Mouse (Mus musculus): ENCODE results near the gene Ankrd35. TPM values are rescaled to one million over a fixed set of nuclear protein-coding genes. Genes with fewer than 3 reads are reported as not detected.
"Not testable (repeated sequence)": the region's sequence is repeated elsewhere in the genome, so short reads cannot be mapped to it uniquely, and the experiment has no call there.

Gene Ankrd35
- polyA plus RNA-seq, 1 experiment from 2014 or later: 0.37 TPM

DNA sequence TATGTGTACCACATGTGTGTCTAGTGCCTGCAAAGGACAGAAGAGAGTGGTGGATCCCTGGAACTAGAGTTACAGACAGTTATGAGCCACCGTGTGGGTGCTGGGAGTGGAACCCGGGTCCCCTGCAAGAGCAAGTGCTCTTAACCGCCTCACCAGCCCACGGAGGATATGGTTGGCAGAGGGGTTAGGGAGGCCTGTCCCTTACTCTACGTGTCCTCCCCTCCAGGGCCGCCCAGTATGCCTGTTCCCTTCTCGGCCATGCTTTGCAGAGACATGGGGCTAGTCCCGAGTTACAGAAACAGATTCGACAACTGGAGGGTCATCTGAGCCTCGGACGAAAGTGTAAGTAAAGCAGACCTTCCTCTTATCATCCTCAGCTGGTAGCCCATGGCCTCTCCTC is 33.5 kb upstream of the Ankrd35 start:
- peak overlapping the region; percentile 86 for H3K4me2 ChIP-seq (ENCODE audit: low read depth, low read length, severe bottlenecking)
- H3K4me1 ChIP-seq (replicated peaks; ENCODE audit: control insufficient read depth, insufficient read depth, low read length): peaks cover 3% of the 10 kb centered on the region; the same call in 1 of the 2 replicates
- H3K27ac ChIP-seq (ENCODE audit: low read depth, low read length): no peak overlapping the region
- DNase-seq (ENCODE audit: low spot score): peak; percentile 57
- H3K9me3 ChIP-seq (ENCODE audit: control insufficient read depth, low read length): no peaks in the 10 kb centered on the region
- WGBS: 73% methylated on average over 11 of the region's 11 CpGs
- no peaks in the 10 kb centered on the region for H3K27me3 ChIP-seq (ENCODE audit: control insufficient read depth, insufficient read depth, low read length)
- no peak for ATAC-seq (replicated peaks; ENCODE audit: low FRiP score)
- H3K9ac ChIP-seq (ENCODE audit: low read length): peak overlapping the region; percentile 97; the same call in 1 of the 2 replicates
- peak overlapping the region; percentile 88 for H3K4me3 ChIP-seq (ENCODE audit: low read depth, low read length)
- peaks cover 2% of the 10 kb centered on the region; the same call in 1 of the 2 replicates for H3K36me3 ChIP-seq (ENCODE audit: control insufficient read depth, insufficient read depth, low read length)

DNA sequence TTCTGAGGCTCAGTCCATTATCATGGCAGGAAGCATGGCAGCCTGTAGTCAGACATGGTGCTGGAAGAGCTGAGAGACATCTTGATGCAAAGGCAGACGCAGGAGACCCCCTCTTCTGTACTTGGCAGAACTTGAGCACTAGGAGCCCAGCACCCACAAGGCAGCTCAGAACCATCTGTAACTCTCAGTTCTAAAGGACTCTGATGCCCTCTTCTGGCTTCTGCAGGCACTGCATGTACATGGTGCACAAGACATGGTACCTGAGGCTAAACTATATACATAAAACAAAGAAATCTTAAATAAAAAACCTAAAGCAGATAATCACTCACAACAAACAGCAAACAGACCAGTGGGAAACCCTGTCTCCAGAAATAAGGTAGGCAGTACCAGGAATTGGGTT is 30.7 kb upstream of the Ankrd35 start:
- peak; percentile 72 for DNase-seq (ENCODE audit: low spot score)
- Histone ChIP-seq H3K27me3 (ENCODE audit: control insufficient read depth, insufficient read depth, low read length) (no peaks in the 10 kb centered on the region), H3K9me3 (ENCODE audit: control insufficient read depth, low read length) (no peaks in the 10 kb centered on the region), H3K4me2 (ENCODE audit: low read depth, low read length, severe bottlenecking) (no peak overlapping the region), H3K4me1 (replicated peaks; ENCODE audit: control insufficient read depth, insufficient read depth, low read length) (peaks cover 3% of the 10 kb centered on the region; the same call in 1 of the 2 replicates), H3K4me3 (ENCODE audit: low read depth, low read length) (no peak overlapping the region), H3K36me3 (ENCODE audit: control insufficient read depth, insufficient read depth, low read length) (0 out of 2 replicates have a peak, but pooled peaks cover 2% of the 10 kb centered on the region), H3K27ac (ENCODE audit: low read depth, low read length) (no peak overlapping the region), H3K9ac (ENCODE audit: low read length) (no peak overlapping the region)
- no peak for ATAC-seq (replicated peaks; ENCODE audit: low FRiP score)
- WGBS: 68% methylated on average over 1 of the region's 1 CpGs

DNA sequence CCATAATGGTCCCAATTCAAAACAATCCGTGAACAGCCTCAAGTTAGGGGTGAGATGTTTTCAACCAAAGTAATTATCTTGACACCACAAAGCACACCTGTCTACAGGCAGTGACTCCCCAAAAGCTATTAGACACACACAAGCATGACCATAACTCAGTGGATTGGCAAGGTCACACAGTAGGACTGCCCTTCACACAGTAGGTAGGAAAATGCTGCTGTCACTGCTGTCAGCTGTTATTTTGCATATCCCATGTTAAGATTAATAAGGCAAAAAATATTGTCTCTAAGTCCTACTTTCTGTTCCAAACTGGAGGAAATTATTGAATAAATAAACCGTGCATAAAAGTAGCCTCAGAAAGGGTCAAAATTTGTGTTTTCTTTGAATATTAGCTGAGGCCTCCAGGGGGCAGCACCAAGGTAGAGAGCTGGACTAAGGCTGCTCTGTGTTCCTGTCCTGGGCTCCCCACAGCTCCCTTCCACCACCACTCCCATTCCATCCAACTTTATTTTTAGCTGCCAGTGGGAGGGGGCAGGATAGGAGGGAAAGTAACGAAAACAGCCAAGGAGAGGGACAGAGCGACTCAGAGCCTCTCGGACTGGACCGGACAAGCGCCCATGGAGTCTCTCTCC is 24.8 kb upstream of the Ankrd35 start, which contains the start of gene Itga10:
Gene Itga10, plus strand, starts transcription at position 567 of the 632 bp plus-strand sequence.
- Histone ChIP-seq H3K4me2 (ENCODE audit: low read depth, low read length, severe bottlenecking) (no peak within 1 kb of the TSS), H3K9ac (ENCODE audit: low read length) (no peak within 1 kb of the TSS), H3K36me3 (ENCODE audit: control insufficient read depth, insufficient read depth, low read length) (no peaks in the 10 kb centered on the region), H3K4me3 (ENCODE audit: low read depth, low read length) (no peak within 1 kb of the TSS), H3K4me1 (replicated peaks; ENCODE audit: control insufficient read depth, insufficient read depth, low read length) (no peaks in the 10 kb centered on the region), H3K9me3 (ENCODE audit: control insufficient read depth, low read length) (no peaks in the 10 kb centered on the region), H3K27me3 (ENCODE audit: control insufficient read depth, insufficient read depth, low read length) (no peaks in the 10 kb centered on the region), H3K27ac (ENCODE audit: low read depth, low read length) (no peak within 1 kb of the TSS)
- peak; percentile 63 for DNase-seq (ENCODE audit: low spot score)
- WGBS: 68% methylated on average over 7 of the region's 7 CpGs
- ATAC-seq (replicated peaks; ENCODE audit: low FRiP score): no peak

DNA sequence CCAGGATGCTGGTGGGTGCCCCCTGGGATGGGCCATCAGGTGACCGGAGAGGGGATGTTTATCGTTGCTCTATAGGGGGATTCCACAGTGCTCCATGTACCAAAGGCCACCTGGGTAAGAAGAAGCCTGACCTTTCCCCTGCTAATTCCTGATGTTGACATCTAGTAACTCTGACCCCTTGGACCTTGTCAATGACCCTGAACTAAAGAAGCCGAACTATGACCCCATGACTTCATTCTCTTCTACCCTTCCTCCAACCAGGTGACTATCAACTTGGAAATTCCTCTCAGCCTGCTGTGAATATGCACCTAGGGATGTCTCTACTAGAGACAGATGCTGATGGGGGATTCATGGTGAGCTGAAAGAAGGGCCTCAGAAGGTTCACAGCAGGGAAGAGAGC is 22.6 kb upstream of the Ankrd35 start:
- Histone ChIP-seq H3K4me3 (ENCODE audit: low read depth, low read length) (no peak overlapping the region), H3K27me3 (ENCODE audit: control insufficient read depth, insufficient read depth, low read length) (no peaks in the 10 kb centered on the region), H3K4me1 (replicated peaks; ENCODE audit: control insufficient read depth, insufficient read depth, low read length) (no peaks in the 10 kb centered on the region), H3K36me3 (ENCODE audit: control insufficient read depth, insufficient read depth, low read length) (no peaks in the 10 kb centered on the region), H3K9me3 (ENCODE audit: control insufficient read depth, low read length) (no peaks in the 10 kb centered on the region), H3K4me2 (ENCODE audit: low read depth, low read length, severe bottlenecking) (no peak overlapping the region), H3K9ac (ENCODE audit: low read length) (no peak overlapping the region), H3K27ac (ENCODE audit: low read depth, low read length) (no peak overlapping the region)
- no peak for ATAC-seq (replicated peaks; ENCODE audit: low FRiP score)
- no peak for DNase-seq (ENCODE audit: low spot score)
- 80% methylated on average over 3 of the region's 3 CpGs for WGBS

DNA sequence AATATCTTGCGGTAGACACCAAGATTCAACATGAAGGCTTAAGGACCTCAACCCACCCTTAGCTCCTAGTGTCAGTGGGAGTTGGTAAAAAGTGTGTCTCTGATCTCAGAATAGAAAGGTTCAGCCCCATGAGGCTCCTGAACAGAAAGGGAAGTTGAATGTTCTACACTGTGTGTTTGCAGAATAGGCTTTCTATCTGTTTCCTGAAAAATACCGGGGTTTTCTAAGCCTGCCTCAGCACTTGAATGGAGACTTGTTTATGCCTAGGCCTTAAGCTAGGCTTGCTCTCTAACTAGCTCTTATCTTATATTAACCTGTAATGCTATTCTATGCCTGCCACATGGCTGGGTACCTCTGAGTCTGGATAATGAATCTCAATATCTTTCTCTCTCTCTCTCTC is 9.0 kb upstream of the Ankrd35 start:
- H3K27ac ChIP-seq (ENCODE audit: low read depth, low read length): no peak overlapping the region
- no peaks in the 10 kb centered on the region for H3K9me3 ChIP-seq (ENCODE audit: control insufficient read depth, low read length)
- H3K9ac ChIP-seq (ENCODE audit: low read length): no peak overlapping the region
- H3K27me3 ChIP-seq (ENCODE audit: control insufficient read depth, insufficient read depth, low read length): no peaks in the 10 kb centered on the region
- ATAC-seq (replicated peaks; ENCODE audit: low FRiP score) (no peak), DNase-seq (ENCODE audit: low spot score) (no peak)
- WGBS: 89% methylated on average over 2 of the region's 2 CpGs
- H3K4me3 ChIP-seq (ENCODE audit: low read depth, low read length): no peak overlapping the region
- H3K36me3 ChIP-seq (ENCODE audit: control insufficient read depth, insufficient read depth, low read length): no peaks in the 10 kb centered on the region
- H3K4me1 ChIP-seq (replicated peaks; ENCODE audit: control insufficient read depth, insufficient read depth, low read length): no peaks in the 10 kb centered on the region
- H3K4me2 ChIP-seq (ENCODE audit: low read depth, low read length, severe bottlenecking): no peak overlapping the region

- Histone ChIP-seq H3K4me3 (ENCODE audit: low read depth, low read length) (no peak overlapping the region), H3K9ac (ENCODE audit: low read length) (peak overlapping the region; percentile 40; the same call in 1 of the 2 replicates), H3K4me1 (replicated peaks; ENCODE audit: control insufficient read depth, insufficient read depth, low read length) (no peaks in the 10 kb centered on the region), H3K36me3 (ENCODE audit: control insufficient read depth, insufficient read depth, low read length) (no peaks in the 10 kb centered on the region), H3K27me3 (ENCODE audit: control insufficient read depth, insufficient read depth, low read length) (no peaks in the 10 kb centered on the region), H3K9me3 (ENCODE audit: control insufficient read depth, low read length) (no peaks in the 10 kb centered on the region), H3K27ac (ENCODE audit: low read depth, low read length) (no peak overlapping the region), H3K4me2 (ENCODE audit: low read depth, low read length, severe bottlenecking) (peak overlapping the region; percentile 49; the same call in 1 of the 2 replicates)
- no peak for ATAC-seq (replicated peaks; ENCODE audit: low FRiP score)
- 43% methylated on average over 8 of the region's 8 CpGs for WGBS
- DNase-seq (ENCODE audit: low spot score): no peak
Measured at GRCm38 (mm10) chr3:96662731-96663316, 7.1 kb upstream of the Ankrd35 start.

DNA sequence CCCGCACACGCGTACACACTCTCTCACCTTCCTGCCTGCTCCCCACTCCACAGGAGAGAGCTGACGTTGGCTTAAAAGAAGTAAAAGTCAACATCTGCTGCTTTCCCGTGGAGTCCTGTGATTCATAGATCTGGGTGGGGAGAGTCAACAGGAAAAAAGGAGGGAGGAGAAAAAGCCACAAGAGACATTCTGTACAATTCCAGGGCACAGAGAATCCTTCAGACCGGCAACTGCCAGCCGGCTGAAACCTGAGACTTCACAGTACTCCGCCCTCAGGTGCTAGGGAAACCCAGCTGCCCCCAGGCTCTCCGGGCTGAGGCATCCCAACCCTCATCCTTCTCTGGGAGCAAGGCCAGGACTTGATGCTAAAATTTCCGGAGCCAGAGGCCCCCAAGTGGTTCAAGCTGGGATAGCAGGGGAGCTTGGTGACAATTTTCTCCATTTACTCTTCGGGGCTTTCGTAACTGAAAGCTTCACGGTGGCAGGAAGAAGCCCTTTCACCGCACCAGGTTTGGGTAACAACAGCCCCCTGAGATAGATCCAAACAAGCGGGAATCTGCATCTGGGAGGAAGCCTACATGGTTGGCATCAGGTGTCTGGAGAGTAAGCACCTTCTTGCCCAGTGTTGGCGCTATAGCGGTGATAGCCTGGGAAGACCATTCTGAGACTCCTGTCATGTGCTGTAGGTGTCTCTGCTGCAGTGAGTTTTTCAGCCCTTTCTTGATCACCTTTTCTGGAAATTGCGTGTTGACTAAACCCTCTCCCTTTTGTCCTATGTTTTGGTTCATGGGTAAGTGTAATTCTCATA is 6.3 kb upstream of the Ankrd35 start:
- 5% methylated on average over 16 of the region's 18 CpGs for WGBS
- ATAC-seq (replicated peaks; ENCODE audit: low FRiP score): peak; percentile 80
- H3K9ac ChIP-seq (ENCODE audit: low read length): peak overlapping the region; percentile 40

DNA sequence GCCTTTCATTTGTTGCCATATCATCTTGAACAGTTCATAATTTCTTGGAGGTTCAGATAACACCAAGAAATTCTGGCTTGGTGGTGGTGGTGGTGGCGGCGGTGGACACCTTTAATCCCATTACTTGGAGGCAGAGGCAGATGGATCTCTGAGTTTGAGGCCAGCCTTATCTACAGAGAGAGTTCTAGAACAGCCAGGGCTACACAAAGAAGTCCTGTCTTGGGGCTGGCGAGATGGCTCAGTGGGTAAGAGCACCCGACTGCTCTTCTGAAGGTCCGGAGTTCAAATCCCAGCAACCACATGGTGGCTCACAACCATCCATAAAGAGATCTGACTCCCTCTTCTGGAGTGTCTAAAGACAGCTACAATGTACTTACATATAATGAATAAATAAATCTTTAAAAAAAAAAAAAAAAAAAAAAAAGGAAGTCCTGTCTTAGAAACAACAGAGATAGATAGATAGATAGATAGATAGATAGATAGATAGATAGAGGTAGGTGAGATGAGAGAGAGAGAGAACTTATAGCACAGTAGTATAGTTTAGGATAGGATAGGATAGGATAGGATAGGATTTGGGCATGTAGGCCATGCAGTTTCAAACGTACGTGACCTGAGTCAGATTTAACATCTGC is 4.1 kb upstream of the Ankrd35 start:
- WGBS: 87% methylated on average over 7 of the region's 7 CpGs
- not testable (repeated sequence) for H3K27ac ChIP-seq (ENCODE audit: low read depth, low read length); H3K27me3 ChIP-seq (ENCODE audit: control insufficient read depth, insufficient read depth, low read length); DNase-seq (ENCODE audit: low spot score); H3K36me3 ChIP-seq (ENCODE audit: control insufficient read depth, insufficient read depth, low read length); H3K4me3 ChIP-seq (ENCODE audit: low read depth, low read length); H3K4me1 ChIP-seq (replicated peaks; ENCODE audit: control insufficient read depth, insufficient read depth, low read length); H3K4me2 ChIP-seq (ENCODE audit: low read depth, low read length, severe bottlenecking); ATAC-seq (replicated peaks; ENCODE audit: low FRiP score); H3K9me3 ChIP-seq (ENCODE audit: control insufficient read depth, low read length); H3K9ac ChIP-seq (ENCODE audit: low read length)

More for the DNA sequence above, 6.3 kb upstream of the Ankrd35 start:
- no peaks in the 10 kb centered on the region for H3K4me1 ChIP-seq (replicated peaks; ENCODE audit: control insufficient read depth, insufficient read depth, low read length)
- no peaks in the 10 kb centered on the region for H3K9me3 ChIP-seq (ENCODE audit: control insufficient read depth, low read length)
- DNase-seq (ENCODE audit: low spot score): peak; percentile 91
- no peaks in the 10 kb centered on the region for H3K27me3 ChIP-seq (ENCODE audit: control insufficient read depth, insufficient read depth, low read length)
- peak overlapping the region; percentile 49 for H3K4me2 ChIP-seq (ENCODE audit: low read depth, low read length, severe bottlenecking)
- peak overlapping the region; percentile 16; the same call in 1 of the 2 replicates for H3K4me3 ChIP-seq (ENCODE audit: low read depth, low read length)
- H3K36me3 ChIP-seq (ENCODE audit: control insufficient read depth, insufficient read depth, low read length): no peaks in the 10 kb centered on the region
- H3K27ac ChIP-seq (ENCODE audit: low read depth, low read length): no peak overlapping the region
